Mouse (Mus musculus): ENCODE results near the gene Carns1. TPM values are rescaled to one million over a fixed set of nuclear protein-coding genes. Genes with fewer than 3 reads are reported as not detected.

Carns1 gene
- 2.3 and 3.1 TPM in 2 replicates for polyA plus RNA-seq (2014; fragmentation: Nextera tagmentation; extraction: Ambion mirVana)

DNA sequence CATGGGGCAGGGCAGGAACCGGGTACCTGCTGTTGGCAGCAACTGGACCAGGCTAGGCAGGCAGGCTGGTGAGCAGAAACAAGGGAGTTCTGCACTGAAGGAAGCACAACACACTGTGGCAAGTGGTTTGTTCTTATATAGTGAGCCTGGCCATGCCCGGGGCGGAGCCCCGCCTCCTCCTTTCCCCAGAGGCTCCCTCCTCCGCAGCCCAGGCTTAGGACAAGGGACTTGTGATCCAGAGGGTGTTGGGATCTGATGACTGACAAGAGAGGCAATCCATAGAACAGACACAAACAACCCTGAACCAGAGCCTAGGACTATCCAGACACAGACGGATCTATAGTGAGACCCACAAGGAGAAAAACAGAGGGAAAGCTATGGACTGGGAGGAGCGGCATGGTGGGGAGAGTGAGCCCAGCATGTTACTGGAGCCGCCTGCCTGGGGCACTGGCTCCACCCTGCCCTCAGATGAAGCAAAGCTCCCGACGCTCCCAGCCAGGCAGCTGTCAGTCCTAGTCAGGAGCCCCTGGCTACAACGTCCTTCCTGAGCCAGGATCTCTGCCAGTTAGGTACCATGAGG is at the start of gene Carns1:
Gene Carns1 (minus strand): TSS at position 112 of the 580 bp plus-strand sequence.
- 3% methylated on average over 11 of the region's 11 CpGs for WGBS
- Histone ChIP-seq H3K27ac (ENCODE audit: low read depth) (no peak within 1 kb of the TSS), H3K4me1 (replicated peaks; ENCODE audit: control insufficient read depth, insufficient read depth, low read length) (peaks cover 10% of the 10 kb centered on the region), H3K27me3 (replicated peaks; ENCODE audit: control insufficient read depth, insufficient read depth, low read length) (no peaks in the 10 kb centered on the region), H3K4me2 (ENCODE audit: low read length) (peak within 1 kb of the TSS; percentile 53), H3K4me3 (ENCODE audit: low read depth, low read length) (peak within 1 kb of the TSS; percentile 19; the same call in 1 of the 2 replicates), H3K9ac (ENCODE audit: low read length) (peak within 1 kb of the TSS; percentile 40), H3K9me3 (ENCODE audit: control insufficient read depth, low read length) (no peaks in the 10 kb centered on the region), H3K36me3 (ENCODE audit: control insufficient read depth, insufficient read depth, low read length) (no peaks in the 10 kb centered on the region)
- DNase-seq (ENCODE audit: low spot score) = peak; percentile 60
- peak; percentile 45 for ATAC-seq (replicated peaks; ENCODE audit: low FRiP score, low TSS enrichment, low read depth)

- Histone ChIP-seq H3K36me3 (ENCODE audit: control insufficient read depth, insufficient read depth, low read length) (peaks cover 7% of the 10 kb centered on the region), H3K27ac (ENCODE audit: low read depth) (no peak overlapping the region), H3K4me2 (ENCODE audit: low read length) (peak overlapping the region; percentile 13; the same call in 1 of the 2 replicates), H3K9me3 (ENCODE audit: control insufficient read depth, low read length) (no peaks in the 10 kb centered on the region), H3K9ac (ENCODE audit: low read length) (no peak overlapping the region), H3K4me1 (replicated peaks; ENCODE audit: control insufficient read depth, insufficient read depth, low read length) (peaks cover 53% of the 10 kb centered on the region), H3K4me3 (ENCODE audit: low read depth, low read length) (no peak overlapping the region), H3K27me3 (replicated peaks; ENCODE audit: control insufficient read depth, insufficient read depth, low read length) (no peaks in the 10 kb centered on the region)
- 64% methylated on average over 11 of the region's 11 CpGs for WGBS
- ATAC-seq (replicated peaks; ENCODE audit: low FRiP score, low TSS enrichment, low read depth) = no peak
- no peak for DNase-seq (ENCODE audit: low spot score)
Observed at GRCm38 (mm10) chr19:4222165-4222564, 46.9 kb upstream of the Carns1 start.

DNA sequence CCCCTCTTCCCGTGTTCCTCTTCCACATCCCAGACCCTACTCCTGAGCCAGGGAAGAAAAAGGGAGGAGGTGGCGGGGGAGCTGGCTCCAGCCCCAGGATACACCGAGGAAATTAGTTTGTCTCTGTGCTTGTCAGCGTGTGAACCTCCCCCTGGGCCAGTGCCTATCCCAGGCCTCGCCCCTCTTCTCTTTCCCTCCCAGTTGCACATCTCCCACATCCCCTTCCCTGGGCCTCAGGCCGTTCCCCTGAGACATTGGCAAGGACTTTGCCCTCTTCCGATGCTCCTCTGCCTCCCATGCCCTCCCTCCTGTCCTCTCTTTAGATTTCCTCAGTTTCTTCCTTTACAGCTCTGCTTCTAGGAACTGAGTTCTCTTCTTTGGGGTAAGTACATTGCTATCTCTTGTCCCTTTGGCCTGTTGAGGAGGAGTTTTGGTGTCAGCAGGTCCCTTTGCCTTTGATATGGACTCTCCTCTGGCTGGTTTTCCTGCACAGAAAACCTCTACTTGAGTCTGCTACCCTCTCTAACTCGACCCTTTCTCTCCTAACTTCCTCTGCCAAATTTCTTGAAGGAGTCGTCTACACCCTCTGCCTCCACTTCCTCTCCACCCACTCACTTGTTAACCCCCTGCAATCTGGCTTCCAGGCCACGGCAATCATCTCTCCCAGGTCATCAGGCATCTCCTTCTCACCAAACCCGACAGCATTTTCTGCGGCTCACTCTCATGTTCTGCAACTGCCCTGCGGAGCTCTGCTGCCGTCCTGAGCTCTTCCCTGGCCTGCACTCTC is 45.9 kb upstream of the Carns1 start:
- H3K36me3 ChIP-seq (ENCODE audit: control insufficient read depth, insufficient read depth, low read length) = peaks cover 7% of the 10 kb centered on the region
- 14% methylated on average over 14 of the region's 14 CpGs for WGBS
- H3K4me3 ChIP-seq (ENCODE audit: low read depth, low read length) = no peak overlapping the region
- peaks cover 62% of the 10 kb centered on the region for H3K4me1 ChIP-seq (replicated peaks; ENCODE audit: control insufficient read depth, insufficient read depth, low read length)
- H3K4me2 ChIP-seq (ENCODE audit: low read length) = peak overlapping the region; percentile 25
- no peaks in the 10 kb centered on the region for H3K9me3 ChIP-seq (ENCODE audit: control insufficient read depth, low read length)
- H3K27me3 ChIP-seq (replicated peaks; ENCODE audit: control insufficient read depth, insufficient read depth, low read length) = no peaks in the 10 kb centered on the region
- ATAC-seq (replicated peaks; ENCODE audit: low FRiP score, low TSS enrichment, low read depth) (peak; percentile 60), DNase-seq (ENCODE audit: low spot score) (no peak)
- peak overlapping the region; percentile 25; the same call in 1 of the 2 replicates for H3K9ac ChIP-seq (ENCODE audit: low read length)
- peak overlapping the region; percentile 58; the same call in 1 of the 2 replicates for H3K27ac ChIP-seq (ENCODE audit: low read depth)

- H3K4me3 ChIP-seq (ENCODE audit: low read depth, low read length) = no peak overlapping the region
- 39% methylated on average over 4 of the region's 4 CpGs for WGBS
- no peaks in the 10 kb centered on the region for H3K9me3 ChIP-seq (ENCODE audit: control insufficient read depth, low read length)
- DNase-seq (ENCODE audit: low spot score) (no peak), ATAC-seq (replicated peaks; ENCODE audit: low FRiP score, low TSS enrichment, low read depth) (no peak)
- no peak overlapping the region for H3K9ac ChIP-seq (ENCODE audit: low read length)
- H3K4me1 ChIP-seq (replicated peaks; ENCODE audit: control insufficient read depth, insufficient read depth, low read length) = peaks cover 67% of the 10 kb centered on the region
- H3K36me3 ChIP-seq (ENCODE audit: control insufficient read depth, insufficient read depth, low read length) = peaks cover 7% of the 10 kb centered on the region
- H3K27ac ChIP-seq (ENCODE audit: low read depth) = peak overlapping the region; percentile 58; the same call in 1 of the 2 replicates
- peak overlapping the region; percentile 25 for H3K4me2 ChIP-seq (ENCODE audit: low read length)
- no peaks in the 10 kb centered on the region for H3K27me3 ChIP-seq (replicated peaks; ENCODE audit: control insufficient read depth, insufficient read depth, low read length)
Observed at GRCm38 (mm10) chr19:4220416-4220815, 45.1 kb upstream of the Carns1 start.

DNA sequence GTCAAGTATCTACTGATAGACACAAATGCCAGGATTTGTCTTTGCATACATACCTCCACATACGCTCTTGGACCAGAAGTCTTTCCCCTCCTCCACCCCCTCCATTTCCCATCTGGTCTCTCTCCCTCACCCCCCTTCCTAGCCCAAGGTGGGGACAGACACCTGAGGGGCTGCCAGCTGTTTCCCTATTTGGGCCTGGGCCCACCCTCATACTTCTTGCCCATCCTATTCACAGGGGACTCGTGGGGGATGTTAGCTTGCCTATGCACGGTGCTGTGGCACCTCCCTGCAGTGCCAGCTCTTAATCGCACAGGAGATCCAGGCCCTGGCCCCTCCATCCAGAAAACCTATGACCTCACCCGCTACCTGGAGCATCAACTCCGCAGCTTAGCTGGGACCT is 44.7 kb upstream of the Carns1 start:
- ATAC-seq (replicated peaks; ENCODE audit: low FRiP score, low TSS enrichment, low read depth) = no peak
- Histone ChIP-seq H3K4me3 (ENCODE audit: low read depth, low read length) (no peak overlapping the region), H3K9ac (ENCODE audit: low read length) (no peak overlapping the region), H3K36me3 (ENCODE audit: control insufficient read depth, insufficient read depth, low read length) (peaks cover 7% of the 10 kb centered on the region), H3K4me1 (replicated peaks; ENCODE audit: control insufficient read depth, insufficient read depth, low read length) (peaks cover 68% of the 10 kb centered on the region), H3K4me2 (ENCODE audit: low read length) (peak overlapping the region; percentile 25), H3K27ac (ENCODE audit: low read depth) (peak overlapping the region; percentile 58; the same call in 1 of the 2 replicates), H3K27me3 (replicated peaks; ENCODE audit: control insufficient read depth, insufficient read depth, low read length) (no peaks in the 10 kb centered on the region), H3K9me3 (ENCODE audit: control insufficient read depth, low read length) (no peaks in the 10 kb centered on the region)
- 85% methylated on average over 6 of the region's 6 CpGs for WGBS
- no peak for DNase-seq (ENCODE audit: low spot score)

DNA sequence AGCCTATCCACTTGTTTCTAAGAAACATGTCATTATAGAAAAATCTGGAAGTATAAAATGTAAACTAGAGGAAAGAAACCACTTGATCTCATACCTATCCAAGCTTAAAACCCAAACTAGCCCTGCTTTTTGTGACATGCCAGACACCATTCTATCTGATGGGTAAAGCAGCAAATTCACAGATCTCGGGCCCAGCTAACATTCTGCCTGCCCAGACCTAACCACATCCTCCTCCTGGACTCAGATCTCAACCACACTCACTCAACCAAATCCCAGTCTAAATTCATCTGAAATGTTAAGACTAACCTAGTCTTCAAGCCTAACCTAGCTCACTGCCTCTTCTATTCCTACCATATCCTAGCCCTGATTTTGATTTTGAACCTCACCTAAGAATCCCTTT is 43.5 kb upstream of the Carns1 start:
- Histone ChIP-seq H3K9ac (ENCODE audit: low read length) (no peak overlapping the region), H3K4me1 (replicated peaks; ENCODE audit: control insufficient read depth, insufficient read depth, low read length) (peaks cover 69% of the 10 kb centered on the region), H3K9me3 (ENCODE audit: control insufficient read depth, low read length) (no peaks in the 10 kb centered on the region), H3K36me3 (ENCODE audit: control insufficient read depth, insufficient read depth, low read length) (peaks cover 7% of the 10 kb centered on the region), H3K4me2 (ENCODE audit: low read length) (no peak overlapping the region), H3K4me3 (ENCODE audit: low read depth, low read length) (no peak overlapping the region), H3K27me3 (replicated peaks; ENCODE audit: control insufficient read depth, insufficient read depth, low read length) (no peaks in the 10 kb centered on the region), H3K27ac (ENCODE audit: low read depth) (0 out of 2 replicates have a peak overlapping the region, but pooled peaks have one; percentile 94)
- DNase-seq (ENCODE audit: low spot score) (no peak), ATAC-seq (replicated peaks; ENCODE audit: low FRiP score, low TSS enrichment, low read depth) (no peak)
- 56% methylated on average over 1 of the region's 1 CpGs for WGBS

DNA sequence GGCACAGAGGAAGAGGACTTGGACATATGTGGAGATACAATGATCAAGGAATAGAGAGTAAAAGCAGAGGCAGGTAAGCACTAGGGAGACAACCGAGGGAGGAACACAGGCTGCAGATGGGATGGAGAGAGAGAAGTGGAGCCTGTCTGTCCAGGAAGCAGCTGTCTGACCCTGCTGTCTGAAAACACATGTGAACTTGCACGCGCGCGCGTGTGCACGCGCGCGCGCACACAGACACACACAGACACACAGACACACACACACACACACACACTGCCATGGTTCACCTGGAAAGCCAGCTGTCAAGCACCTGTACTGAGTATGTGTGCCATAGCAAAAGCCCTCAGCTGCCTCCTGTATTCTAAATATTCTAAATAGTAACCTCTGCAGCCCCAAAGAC is 43.0 kb upstream of the Carns1 start:
- peak overlapping the region; percentile 94 for H3K27ac ChIP-seq (ENCODE audit: low read depth)
- no peak for ATAC-seq (replicated peaks; ENCODE audit: low FRiP score, low TSS enrichment, low read depth)
- no peaks in the 10 kb centered on the region for H3K27me3 ChIP-seq (replicated peaks; ENCODE audit: control insufficient read depth, insufficient read depth, low read length)
- no peak for DNase-seq (ENCODE audit: low spot score)
- H3K9me3 ChIP-seq (ENCODE audit: control insufficient read depth, low read length) = no peaks in the 10 kb centered on the region
- peaks cover 7% of the 10 kb centered on the region for H3K36me3 ChIP-seq (ENCODE audit: control insufficient read depth, insufficient read depth, low read length)
- no peak overlapping the region for H3K9ac ChIP-seq (ENCODE audit: low read length)
- peaks cover 74% of the 10 kb centered on the region for H3K4me1 ChIP-seq (replicated peaks; ENCODE audit: control insufficient read depth, insufficient read depth, low read length)
- 53% methylated on average over 11 of the region's 11 CpGs for WGBS
- H3K4me3 ChIP-seq (ENCODE audit: low read depth, low read length) = no peak overlapping the region
- peak overlapping the region; percentile 81; the same call in 1 of the 2 replicates for H3K4me2 ChIP-seq (ENCODE audit: low read length)

- WGBS = 17% methylated on average over 3 of the region's 3 CpGs
- no peaks in the 10 kb centered on the region for H3K9me3 ChIP-seq (ENCODE audit: control insufficient read depth, low read length)
- H3K4me1 ChIP-seq (replicated peaks; ENCODE audit: control insufficient read depth, insufficient read depth, low read length) = peaks cover 78% of the 10 kb centered on the region
- H3K4me2 ChIP-seq (ENCODE audit: low read length) = peak overlapping the region; percentile 81
- no peak overlapping the region for H3K4me3 ChIP-seq (ENCODE audit: low read depth, low read length)
- no peak overlapping the region for H3K9ac ChIP-seq (ENCODE audit: low read length)
- DNase-seq (ENCODE audit: low spot score) (no peak), ATAC-seq (replicated peaks; ENCODE audit: low FRiP score, low TSS enrichment, low read depth) (no peak)
- H3K27me3 ChIP-seq (replicated peaks; ENCODE audit: control insufficient read depth, insufficient read depth, low read length) = no peaks in the 10 kb centered on the region
- H3K36me3 ChIP-seq (ENCODE audit: control insufficient read depth, insufficient read depth, low read length) = peaks cover 7% of the 10 kb centered on the region
- H3K27ac ChIP-seq (ENCODE audit: low read depth) = peak overlapping the region; percentile 94
Observed at GRCm38 (mm10) chr19:4217855-4218254, 42.6 kb upstream of the Carns1 start.
